ENCODE assay signal across 22 mouse cellular contexts in the genomic region with DNA sequence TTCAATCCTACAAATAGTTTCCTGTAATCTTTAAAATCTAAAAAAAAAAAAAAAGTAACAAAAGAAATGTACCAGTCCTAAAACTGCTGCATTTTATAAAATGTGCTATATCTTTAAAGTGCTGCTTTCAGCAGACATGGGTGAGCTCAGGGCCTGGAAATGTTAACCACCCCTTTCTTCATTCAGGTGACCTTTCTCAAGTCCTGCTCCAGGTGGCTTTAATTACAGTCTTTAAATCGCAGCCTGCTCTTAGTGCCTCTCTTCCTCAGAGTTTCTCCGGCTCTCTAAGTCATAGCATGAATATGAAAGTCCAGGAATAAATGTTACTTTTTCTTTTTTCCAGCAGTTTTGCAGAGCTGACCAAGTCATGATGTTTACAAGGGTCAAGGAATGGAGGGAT.
"Had no signal": no experiment of that assay in that cellular context is flagged by ENCODE, and none has a peak within 500 bp of the region (broad histone marks: within the 10 kb centered on the region; RNA-seq: fewer than 3 reads in every experiment).

No protein-coding gene starts in this region.

- H3K27me3 ChIP-seq: kidney, embryonic 15.5 days; limb, embryonic 13.5 days; liver, embryonic 12.5 days; liver, embryonic 15.5 days; lung, embryonic 15.5 days; megakaryocyte, embryonic 14.5 days; midbrain, embryonic 15.5 days; neural tube, embryonic 12.5 days; neural tube, embryonic 15.5 days had no signal

- H3K4me1 ChIP-seq: kidney, embryonic 15.5 days; limb, embryonic 13.5 days; liver, embryonic 12.5 days; liver, embryonic 15.5 days; lung, embryonic 15.5 days; megakaryocyte, embryonic 14.5 days; midbrain, embryonic 15.5 days; neural tube, embryonic 12.5 days; neural tube, embryonic 15.5 days had no signal

- H3K4me3 ChIP-seq: kidney, embryonic 15.5 days; left cerebral cortex, adult 2 months; limb, embryonic 13.5 days; liver, embryonic 12.5 days; liver, embryonic 15.5 days; lung, embryonic 15.5 days; megakaryocyte, embryonic 14.5 days; midbrain, embryonic 15.5 days; neural tube, embryonic 12.5 days; neural tube, embryonic 15.5 days had no signal

- H3K27ac ChIP-seq: kidney, embryonic 15.5 days; left cerebral cortex, adult 2 months; limb, embryonic 13.5 days; liver, embryonic 12.5 days; liver, embryonic 15.5 days; lung, embryonic 15.5 days; midbrain, embryonic 15.5 days; neural tube, embryonic 12.5 days; neural tube, embryonic 15.5 days; stomach, postnatal 0 days had no signal

- H3K36me3 ChIP-seq: kidney, embryonic 15.5 days; limb, embryonic 13.5 days; liver, embryonic 12.5 days; liver, embryonic 15.5 days; lung, embryonic 15.5 days; midbrain, embryonic 15.5 days; neural tube, embryonic 12.5 days; neural tube, embryonic 15.5 days had no signal

- H3K9me3 ChIP-seq: kidney, embryonic 15.5 days; limb, embryonic 13.5 days; liver, embryonic 12.5 days; liver, embryonic 15.5 days; lung, embryonic 15.5 days; megakaryocyte, embryonic 14.5 days; midbrain, embryonic 15.5 days; neural tube, embryonic 12.5 days; neural tube, embryonic 15.5 days had no signal

- DNase-seq: kidney, adult 8-10 months; kidney, postnatal 10 days; kidney, postnatal 36 days; layer of hippocampus, postnatal 36 days; liver; lung, adult 18-20 months; lung, postnatal 10 days; lung, postnatal 36 days; thymus, adult 2 months; thymus, postnatal 14 days; thymus, postnatal 4 days had no signal
